Mouse (Mus musculus) ES-E14 (cell line): ENCODE results near the gene Abl1.
A peak's percentile ranks its signal among the peaks of the same experiment; 100 is the strongest.

Experiments used
- CHD2 ChIP-seq: IDR thresholded peaks from 2 replicates; pipeline ENCODE4 v1.6.1; 2014; ENCODE audit warnings: mild to moderate bottlenecking, low read depth, low read length, inconsistent platforms
- HCFC1 ChIP-seq: IDR thresholded peaks from 2 replicates; pipeline ENCODE4 v1.6.1; 2012; ENCODE audit warnings: low read length, inconsistent platforms, borderline replicate concordance; ENCODE audit not compliant: insufficient read depth
- MAFK ChIP-seq: IDR thresholded peaks from 2 replicates; pipeline ENCODE4 v1.6.1; 2014; ENCODE audit warnings: mild to moderate bottlenecking, low read depth, low read length, inconsistent platforms; ENCODE audit not compliant: insufficient read depth
- ZC3H11A ChIP-seq: IDR thresholded peaks from 2 replicates; pipeline ENCODE4 v1.6.1; 2012; ENCODE audit warnings: low read depth, mild to moderate bottlenecking, inconsistent platforms, low read length, borderline replicate concordance
- ZNF384 ChIP-seq: IDR thresholded peaks from 2 replicates; pipeline ENCODE4 v1.6.1; 2012; ENCODE audit warnings: low read depth, low read length, inconsistent platforms

GRCm38 (mm10) chr2:31815367-31815766 lies 127.2 kb downstream of the Abl1 start:
- TF ChIP-seq ZNF384 = no peak
- TF ChIP-seq HCFC1 = no peak
- no peak for TF ChIP-seq MAFK
- no peak for TF ChIP-seq CHD2
- peak; percentile 65; the same call in 1 of the 2 replicates for TF ChIP-seq ZC3H11A
